Mouse (Mus musculus) intestine, embryonic 15.5 days (tissue): Measurements from ENCODE around the gene Dgkg. TPM values are rescaled to one million over a fixed set of nuclear protein-coding genes. Genes with fewer than 3 reads are reported as not detected.
A peak's percentile ranks its signal among the peaks of the same experiment; 100 is the strongest.

Experiments
- ATAC-seq: fragments of 200-750 bp; cut with Nextera tagmentation; 2 replicates; pipeline ENCODE4 v1.8.0; 2017; ENCODE audit warnings: moderate TSS enrichment, moderate library complexity
- H3K27ac ChIP-seq: fragments of 300-500 bp; sonication (generic); 2 replicates; pipeline ENCODE4 v1.5.1; 2015; ENCODE audit warnings: mild to moderate bottlenecking, inconsistent platforms
- H3K27me3 ChIP-seq: fragments of 300-500 bp; sonication (generic); replicated peaks from 2 replicates; pipeline ENCODE4 v1.6.1; 2015; ENCODE audit warnings: inconsistent platforms
- H3K36me3 ChIP-seq: fragments of 300-500 bp; sonication (generic); 2 replicates; pipeline ENCODE4 v1.6.1; 2015; ENCODE audit warnings: inconsistent platforms
- H3K4me1 ChIP-seq: fragments of 300-500 bp; sonication (generic); replicated peaks from 2 replicates; pipeline ENCODE4 v1.6.1; 2015; ENCODE audit warnings: inconsistent platforms
- H3K4me2 ChIP-seq: fragments of 300-500 bp; sonication (generic); replicated peaks from 2 replicates; pipeline ENCODE4 v1.6.1; 2015; ENCODE audit warnings: mild to moderate bottlenecking, inconsistent platforms
- H3K4me3 ChIP-seq: fragments of 300-500 bp; sonication (generic); replicated peaks from 2 replicates; pipeline ENCODE4 v1.5.1; 2015; ENCODE audit warnings: inconsistent platforms
- H3K9ac ChIP-seq: fragments of 300-500 bp; sonication (generic); 2 replicates; pipeline ENCODE4 v1.6.1; 2015; ENCODE audit warnings: inconsistent platforms
- H3K9me3 ChIP-seq: fragments of 300-500 bp; sonication (generic); 2 replicates; pipeline ENCODE4 v1.6.1; 2016; ENCODE audit warnings: inconsistent platforms
- WGBS: fragments of 180-500 bp; shearing (Covaris S2); methylation state at CpG from one replicate; pipeline ENCODE4 v1.1.7; 2015; 5-methylcytosine and 5-hydroxymethylcytosine counted together
- polyA plus RNA-seq: library from polyadenylated mRNA; unstranded; fragments of >200 nt; fragmentation: Nextera tagmentation; extraction: Ambion mirVana; gene quantifications from 2 replicates; pipeline ENCODE4 v1.2.1, GENCODE M21; 2015

The Dgkg gene
- polyA plus RNA-seq, 1 experiment from 2014 or later = 3.8 TPM

DNA sequence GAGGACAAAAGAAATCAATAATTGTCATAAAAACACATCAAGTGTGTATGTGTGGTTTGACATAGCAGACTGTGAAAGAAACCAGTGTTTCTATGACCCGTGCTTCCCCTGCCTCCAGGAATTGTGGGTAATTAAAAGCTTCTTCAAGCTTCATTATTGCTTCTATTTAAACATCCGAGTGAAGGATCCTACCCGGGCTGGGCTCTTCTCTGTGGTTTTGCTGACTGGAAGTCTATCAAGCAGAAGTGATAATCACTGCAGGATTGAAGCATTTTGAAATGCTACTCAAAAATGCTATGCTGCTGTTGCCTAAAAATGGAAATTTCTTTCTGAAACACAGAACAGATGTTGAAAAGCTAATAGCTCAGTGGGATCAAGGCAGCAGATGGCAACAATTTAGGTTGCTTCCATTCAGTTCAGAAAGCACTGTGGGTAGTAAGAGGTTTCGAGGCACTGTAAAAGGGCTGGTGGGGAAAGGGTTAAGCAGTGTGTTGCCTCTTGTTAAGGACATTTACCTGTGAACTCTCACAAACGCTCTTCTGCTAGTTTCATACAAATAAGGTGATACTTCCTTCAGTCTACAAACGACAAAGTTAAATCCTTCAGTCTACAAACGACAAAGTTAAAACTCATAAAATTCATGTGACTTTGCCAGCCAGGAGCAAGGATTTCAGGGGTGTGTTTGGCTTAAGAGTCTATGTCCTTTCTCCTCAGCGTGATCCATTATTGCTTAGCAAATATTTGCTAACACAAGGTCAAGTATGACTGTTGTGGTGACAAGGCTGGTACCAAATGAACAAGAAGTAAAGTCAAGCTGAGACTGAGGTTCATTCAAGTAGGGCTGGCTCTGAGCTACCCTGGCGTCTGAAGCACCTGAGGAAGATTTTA is 43.6 kb downstream of the Dgkg start:
- Histone ChIP-seq H3K36me3 (no peaks in the 10 kb centered on the region), H3K4me3 (no peak overlapping the region), H3K27me3 (no peaks in the 10 kb centered on the region), H3K4me2 (no peak overlapping the region), H3K27ac (peak overlapping the region; percentile 60), H3K9me3 (no peaks in the 10 kb centered on the region), H3K4me1 (no peaks in the 10 kb centered on the region), H3K9ac (no peak overlapping the region)
- ATAC-seq = peak; percentile 92
- WGBS = 44% methylated on average over 9 of the region's 9 CpGs

DNA sequence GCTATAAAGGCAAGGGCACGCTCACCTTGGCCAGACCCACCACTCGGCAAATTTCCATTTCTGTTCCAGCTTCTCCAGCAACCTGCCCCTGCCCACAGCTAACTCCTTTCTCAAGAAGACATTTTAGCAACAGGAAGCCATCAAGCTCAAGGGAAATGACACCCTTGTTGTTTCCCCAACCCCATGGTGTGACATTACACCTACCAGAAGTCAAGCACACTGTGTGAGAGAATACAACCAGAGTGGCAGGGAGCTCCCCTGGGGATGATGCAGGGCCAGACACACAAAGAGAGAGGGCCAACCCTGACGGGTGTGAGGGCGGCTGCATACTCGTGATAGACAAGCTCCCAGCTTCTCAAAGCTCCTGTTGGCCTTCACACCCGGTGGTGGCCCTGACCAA is 49.0 kb downstream of the Dgkg start:
- H3K36me3 ChIP-seq = no peaks in the 10 kb centered on the region
- H3K9ac ChIP-seq = no peak overlapping the region
- H3K4me2 ChIP-seq = no peak overlapping the region
- H3K4me1 ChIP-seq = no peaks in the 10 kb centered on the region
- no peaks in the 10 kb centered on the region for H3K9me3 ChIP-seq
- H3K27ac ChIP-seq = no peak overlapping the region
- H3K27me3 ChIP-seq = no peaks in the 10 kb centered on the region
- 53% methylated on average over 6 of the region's 6 CpGs for WGBS
- no peak for ATAC-seq
- H3K4me3 ChIP-seq = no peak overlapping the region

DNA sequence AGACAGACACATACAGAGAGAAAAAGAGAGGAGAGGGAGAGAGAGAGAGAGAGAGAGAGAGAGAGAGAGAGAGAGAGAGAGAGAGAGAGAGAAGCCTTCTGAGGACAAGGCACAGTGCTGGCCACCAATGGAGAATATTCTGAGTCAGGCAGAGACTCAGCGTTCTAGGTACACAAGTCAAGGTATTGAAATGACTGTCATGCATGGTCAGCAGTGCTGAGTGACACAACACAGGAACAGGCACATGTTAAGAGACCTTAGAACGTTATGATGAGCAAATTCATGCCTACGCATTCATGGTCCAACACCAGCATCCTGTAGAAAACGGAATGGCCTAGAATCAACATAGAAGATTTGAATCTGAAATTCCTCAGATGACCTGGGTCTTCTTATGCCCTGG is 50.0 kb downstream of the Dgkg start:
- Histone ChIP-seq H3K4me2 (no peak overlapping the region), H3K4me3 (no peak overlapping the region), H3K36me3 (no peaks in the 10 kb centered on the region), H3K27ac (no peak overlapping the region), H3K9me3 (no peaks in the 10 kb centered on the region), H3K4me1 (no peaks in the 10 kb centered on the region), H3K27me3 (no peaks in the 10 kb centered on the region), H3K9ac (no peak overlapping the region)
- ATAC-seq = no peak
- 92% methylated on average over 4 of the region's 4 CpGs for WGBS

DNA sequence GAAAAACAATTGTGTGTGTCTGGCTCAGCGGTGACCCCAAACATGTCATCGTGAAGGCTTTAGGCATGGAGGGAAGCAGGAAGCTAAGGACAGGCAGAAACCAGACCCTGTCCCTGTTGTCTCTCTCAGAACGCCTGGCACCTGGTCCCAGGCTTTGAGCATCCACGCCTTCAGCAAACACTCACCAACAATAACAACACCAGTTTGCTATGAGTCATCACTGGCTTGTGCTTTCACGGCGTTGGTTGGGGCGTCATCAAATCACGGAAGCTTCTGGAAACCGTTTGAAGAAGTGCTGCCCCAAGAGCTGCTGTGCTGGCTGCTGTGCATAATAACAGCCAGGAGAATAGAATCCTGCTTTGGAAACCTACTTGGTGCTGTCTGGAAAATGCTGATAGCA is 54.6 kb downstream of the Dgkg start:
- no peak overlapping the region for H3K27ac ChIP-seq
- WGBS = 64% methylated on average over 9 of the region's 9 CpGs
- no peaks in the 10 kb centered on the region for H3K9me3 ChIP-seq
- no peak overlapping the region for H3K4me3 ChIP-seq
- no peaks in the 10 kb centered on the region for H3K36me3 ChIP-seq
- no peak overlapping the region for H3K4me2 ChIP-seq
- H3K4me1 ChIP-seq = no peaks in the 10 kb centered on the region
- H3K27me3 ChIP-seq = no peaks in the 10 kb centered on the region
- no peak overlapping the region for H3K9ac ChIP-seq
- ATAC-seq = peak; percentile 65

DNA sequence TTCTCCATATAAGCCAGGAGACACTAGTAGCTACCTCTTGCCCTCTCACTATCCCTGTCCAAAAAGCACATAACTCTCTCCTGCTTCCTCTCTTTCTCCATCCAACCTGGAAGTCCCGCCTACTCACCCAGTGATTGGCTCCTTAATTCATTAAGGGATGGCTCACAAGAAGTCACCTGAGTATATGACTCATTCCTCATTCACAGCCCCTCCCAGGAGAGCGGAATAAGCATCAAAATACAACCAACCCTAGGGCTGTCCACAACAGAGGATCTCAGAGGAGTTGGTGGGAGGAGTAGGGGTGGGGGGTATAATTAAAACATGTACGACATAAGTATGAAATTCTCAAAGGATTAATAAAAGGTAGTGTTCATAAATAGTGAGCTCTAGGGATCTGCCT is 55.3 kb downstream of the Dgkg start:
- H3K36me3 ChIP-seq = no peaks in the 10 kb centered on the region
- no peak overlapping the region for H3K4me2 ChIP-seq
- no peaks in the 10 kb centered on the region for H3K27me3 ChIP-seq
- no peaks in the 10 kb centered on the region for H3K9me3 ChIP-seq
- WGBS = 85% methylated on average over 3 of the region's 3 CpGs
- no peaks in the 10 kb centered on the region for H3K4me1 ChIP-seq
- no peak for ATAC-seq
- H3K27ac ChIP-seq = no peak overlapping the region
- H3K9ac ChIP-seq = no peak overlapping the region
- H3K4me3 ChIP-seq = no peak overlapping the region

DNA sequence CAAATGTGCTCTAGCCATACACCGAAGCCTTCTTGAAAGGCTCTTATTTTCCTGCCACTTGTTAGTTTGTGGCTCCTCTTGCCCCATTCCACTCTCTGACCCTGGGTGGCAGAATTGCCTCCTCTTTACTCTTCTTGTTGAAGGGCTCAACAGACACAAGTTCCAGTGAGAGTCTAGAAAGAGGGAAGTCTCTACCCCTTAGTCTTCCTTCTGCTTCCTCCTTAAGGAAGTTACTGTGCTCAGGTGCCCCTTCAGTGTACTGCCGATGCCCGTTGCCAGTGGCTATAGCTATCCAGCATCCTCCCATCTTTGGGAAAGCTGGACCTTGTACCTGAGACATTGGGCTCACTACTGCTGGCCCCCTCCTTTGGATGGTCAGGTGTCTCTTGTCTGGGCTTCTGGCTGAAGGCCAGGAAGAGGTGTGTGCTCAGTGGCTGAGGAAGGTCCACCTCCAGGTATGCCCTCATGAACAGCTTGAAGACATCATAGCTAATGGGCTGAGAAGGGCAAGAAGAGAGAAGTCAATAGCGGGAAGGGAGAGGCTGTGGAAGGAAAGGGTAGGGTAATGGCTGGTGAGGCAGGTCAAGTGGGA is 56.8 kb downstream of the Dgkg start:
- WGBS = 79% methylated on average over 4 of the region's 4 CpGs
- H3K4me2 ChIP-seq = no peak overlapping the region
- no peaks in the 10 kb centered on the region for H3K9me3 ChIP-seq
- no peaks in the 10 kb centered on the region for H3K4me1 ChIP-seq
- H3K27me3 ChIP-seq = no peaks in the 10 kb centered on the region
- ATAC-seq = no peak
- H3K9ac ChIP-seq = no peak overlapping the region
- no peaks in the 10 kb centered on the region for H3K36me3 ChIP-seq
- no peak overlapping the region for H3K27ac ChIP-seq
- no peak overlapping the region for H3K4me3 ChIP-seq

DNA sequence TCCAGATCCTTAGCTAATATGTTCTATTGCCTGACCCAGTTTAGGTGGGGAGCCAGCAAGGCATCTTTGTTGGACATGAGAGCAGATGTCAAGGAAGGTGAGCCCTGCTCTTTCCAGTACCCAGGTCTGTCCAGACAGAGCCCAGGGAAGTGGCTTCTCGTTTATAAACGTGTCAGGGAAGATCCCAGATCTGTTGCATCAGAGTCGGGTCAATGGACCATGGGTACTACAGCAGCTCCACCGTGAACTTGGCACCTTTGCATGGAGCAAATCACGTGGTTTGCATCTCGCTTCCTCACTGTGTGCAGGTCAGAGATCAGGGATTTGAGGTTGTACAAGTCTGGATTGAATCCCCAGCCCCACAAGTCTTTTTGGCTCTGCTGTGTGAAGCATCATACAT is 58.3 kb downstream of the Dgkg start:
- 63% methylated on average over 6 of the region's 6 CpGs for WGBS
- H3K4me2 ChIP-seq = no peak overlapping the region
- H3K27me3 ChIP-seq = no peaks in the 10 kb centered on the region
- no peak for ATAC-seq
- H3K9ac ChIP-seq = no peak overlapping the region
- no peak overlapping the region for H3K4me3 ChIP-seq
- H3K27ac ChIP-seq = no peak overlapping the region
- no peaks in the 10 kb centered on the region for H3K36me3 ChIP-seq
- H3K4me1 ChIP-seq = no peaks in the 10 kb centered on the region
- H3K9me3 ChIP-seq = no peaks in the 10 kb centered on the region

DNA sequence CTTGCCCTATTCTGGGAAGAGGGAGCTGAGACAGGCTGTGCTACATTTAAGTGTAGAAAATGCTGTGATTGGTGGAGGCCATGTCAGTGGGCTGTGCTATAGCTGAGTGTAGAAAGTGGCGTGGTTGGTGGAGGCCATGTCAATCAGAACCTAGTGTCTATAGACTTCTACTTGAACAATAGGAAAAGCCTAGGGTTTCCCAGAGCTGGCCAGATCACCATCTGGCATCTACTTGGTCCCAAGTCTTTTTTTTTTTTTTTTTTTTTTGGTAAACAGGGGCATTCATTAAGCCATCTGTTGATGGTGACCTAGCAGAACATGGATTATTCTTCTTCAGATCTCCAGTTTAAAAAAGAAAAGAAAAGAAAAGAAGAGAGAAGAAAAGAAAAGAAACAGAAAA is 60.6 kb downstream of the Dgkg start:
- Histone ChIP-seq H3K9ac (no peak overlapping the region), H3K9me3 (no peaks in the 10 kb centered on the region), H3K36me3 (no peaks in the 10 kb centered on the region), H3K4me3 (no peak overlapping the region), H3K27me3 (no peaks in the 10 kb centered on the region), H3K27ac (no peak overlapping the region), H3K4me1 (no peaks in the 10 kb centered on the region), H3K4me2 (no peak overlapping the region)
- 81% methylated on average over 1 of the region's 1 CpGs for WGBS
- ATAC-seq = no peak

DNA sequence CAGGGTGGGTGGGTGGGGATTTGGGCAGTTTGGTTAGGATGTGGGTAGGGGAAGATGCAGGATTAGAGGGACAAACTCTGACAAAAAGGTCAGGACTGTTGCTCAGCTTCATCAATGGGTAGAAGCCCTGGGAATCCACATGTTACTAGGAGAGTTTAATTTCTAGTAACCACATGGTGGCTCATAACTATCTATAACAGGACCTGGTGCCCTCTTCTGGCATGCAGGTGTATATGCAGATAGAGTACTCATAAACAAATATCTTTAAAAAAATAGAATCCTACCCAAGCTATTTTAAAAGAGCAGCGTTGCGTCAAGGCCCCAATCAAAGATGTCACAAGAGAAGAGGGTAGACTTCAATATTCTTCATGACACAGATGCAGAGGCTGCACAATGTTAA is 63.1 kb downstream of the Dgkg start:
- no peak overlapping the region for H3K27ac ChIP-seq
- no peak overlapping the region for H3K9ac ChIP-seq
- no peaks in the 10 kb centered on the region for H3K4me1 ChIP-seq
- no peak for ATAC-seq
- H3K27me3 ChIP-seq = no peaks in the 10 kb centered on the region
- no peak overlapping the region for H3K4me2 ChIP-seq
- 91% methylated on average over 2 of the region's 2 CpGs for WGBS
- no peaks in the 10 kb centered on the region for H3K9me3 ChIP-seq
- no peak overlapping the region for H3K4me3 ChIP-seq
- no peaks in the 10 kb centered on the region for H3K36me3 ChIP-seq

DNA sequence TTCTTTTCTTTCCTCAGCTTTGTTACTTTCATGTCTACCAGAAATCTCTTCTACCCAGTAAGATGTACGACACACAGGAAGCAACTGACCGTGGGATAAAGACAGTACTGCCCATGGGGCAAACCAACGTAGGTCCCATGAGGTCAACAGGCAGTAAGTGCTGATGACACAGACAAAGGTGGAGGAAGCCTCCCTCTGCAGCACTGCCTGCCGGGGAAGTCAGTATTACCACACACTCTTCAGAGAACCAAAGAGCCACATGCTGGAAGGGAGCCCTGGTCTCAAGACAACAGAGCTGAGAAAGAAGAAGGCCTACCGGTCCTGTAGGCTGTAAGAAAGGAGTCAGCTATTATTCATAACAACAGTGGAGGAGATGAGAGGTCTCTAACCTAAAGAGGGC is 67.4 kb downstream of the Dgkg start:
- no peaks in the 10 kb centered on the region for H3K27me3 ChIP-seq
- H3K27ac ChIP-seq = no peak overlapping the region
- no peaks in the 10 kb centered on the region for H3K9me3 ChIP-seq
- no peak overlapping the region for H3K9ac ChIP-seq
- no peaks in the 10 kb centered on the region for H3K36me3 ChIP-seq
- no peak for ATAC-seq
- no peaks in the 10 kb centered on the region for H3K4me1 ChIP-seq
- WGBS = 77% methylated on average over 5 of the region's 5 CpGs
- no peak overlapping the region for H3K4me2 ChIP-seq
- H3K4me3 ChIP-seq = no peak overlapping the region

DNA sequence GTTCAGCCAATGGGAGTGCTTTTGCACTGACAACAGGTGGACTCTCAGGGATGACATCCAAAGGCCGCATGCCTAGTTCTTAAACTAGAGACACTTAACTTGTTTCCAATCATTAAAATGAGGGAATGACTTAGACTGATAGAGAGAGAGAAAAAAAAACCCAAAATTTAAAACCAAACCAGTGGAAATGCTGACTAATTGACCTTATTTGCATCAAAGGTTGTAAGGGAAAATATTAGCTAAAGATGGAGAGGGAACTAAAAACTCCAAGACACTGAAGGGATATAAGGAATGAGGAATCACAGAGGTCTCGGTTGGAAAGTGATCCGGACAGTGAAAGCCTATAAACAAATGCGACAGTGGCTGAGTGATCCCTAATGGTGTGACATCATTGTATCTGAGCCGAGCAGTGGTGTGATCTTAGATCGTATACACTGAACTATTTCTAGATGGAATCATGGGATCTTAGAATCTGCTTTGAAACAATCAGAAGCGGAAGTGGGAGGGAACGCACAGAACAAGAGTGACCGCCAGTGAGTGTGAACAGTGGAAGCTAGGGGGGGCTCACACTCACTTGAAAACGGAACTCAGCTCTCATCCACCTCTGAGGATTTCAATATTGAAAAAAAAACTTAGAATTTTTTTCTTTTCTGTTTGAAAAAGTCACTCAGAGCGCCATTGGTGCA is 70.7 kb downstream of the Dgkg start:
- H3K36me3 ChIP-seq = no peaks in the 10 kb centered on the region
- H3K4me1 ChIP-seq = no peaks in the 10 kb centered on the region
- 78% methylated on average over 11 of the region's 11 CpGs for WGBS
- no peaks in the 10 kb centered on the region for H3K27me3 ChIP-seq
- H3K4me3 ChIP-seq = no peak overlapping the region
- no peak overlapping the region for H3K4me2 ChIP-seq
- no peak overlapping the region for H3K27ac ChIP-seq
- no peak for ATAC-seq
- H3K9me3 ChIP-seq = no peaks in the 10 kb centered on the region
- H3K9ac ChIP-seq = no peak overlapping the region

DNA sequence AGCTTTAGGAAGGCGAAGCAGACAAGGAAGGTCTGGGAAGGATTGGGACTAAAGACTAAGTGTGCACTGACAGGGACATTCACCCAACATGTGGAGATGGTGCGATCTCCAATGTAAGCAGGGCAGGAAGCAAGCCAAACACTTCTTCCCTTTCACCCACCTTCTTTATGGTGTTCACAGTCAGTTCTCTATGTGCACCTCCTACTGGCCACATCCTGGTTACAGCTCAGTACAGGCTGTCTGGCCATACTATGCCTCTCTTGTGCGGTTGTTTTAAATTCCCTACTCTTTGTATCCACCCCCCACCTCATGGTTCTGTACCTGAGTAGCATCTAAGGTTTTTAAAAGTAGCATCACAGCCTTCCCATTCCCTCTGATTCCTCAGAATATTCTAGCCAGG is 71.5 kb downstream of the Dgkg start:
- Histone ChIP-seq H3K27ac (no peak overlapping the region), H3K4me3 (no peak overlapping the region), H3K9me3 (no peaks in the 10 kb centered on the region), H3K4me1 (no peaks in the 10 kb centered on the region), H3K4me2 (no peak overlapping the region), H3K36me3 (no peaks in the 10 kb centered on the region), H3K9ac (no peak overlapping the region), H3K27me3 (no peaks in the 10 kb centered on the region)
- WGBS = 80% methylated on average over 3 of the region's 3 CpGs
- ATAC-seq = no peak
